Mouse (Mus musculus) kidney, adult 2 months (tissue): ENCODE data around the gene Olfr168. TPM values are rescaled to one million over a fixed set of nuclear protein-coding genes. Genes with fewer than 3 reads are reported as not detected.
"Not testable (repeated sequence)": the region's sequence is repeated elsewhere in the genome, so short reads cannot be mapped to it uniquely, and the experiment has no call there.

Experiments used
- DNase-seq: peaks from one replicate; pipeline ENCODE4 v3.0.0; 2021
- H3K27ac ChIP-seq: fragments of 200-500 bp; 2 replicates; pipeline ENCODE4 v1.5.1; 2012; ENCODE audit warnings: low read depth, low read length, control low read depth, inconsistent platforms; ENCODE audit not compliant: insufficient read depth
- H3K27me3 ChIP-seq: fragments of 200-500 bp; replicated peaks from 2 replicates; pipeline ENCODE4 v1.6.1; 2012; ENCODE audit warnings: mild to moderate bottlenecking, moderate library complexity, low read length, inconsistent platforms; ENCODE audit not compliant: control insufficient read depth, insufficient read depth
- H3K36me3 ChIP-seq: fragments of 200-500 bp; 2 replicates; pipeline ENCODE4 v1.6.1; 2012; ENCODE audit warnings: mild to moderate bottlenecking, moderate library complexity, low read length, inconsistent platforms; ENCODE audit not compliant: control insufficient read depth, insufficient read depth
- H3K4me1 ChIP-seq: fragments of 200-500 bp; 2 replicates; pipeline ENCODE4 v1.6.1; 2011; ENCODE audit warnings: low read length; ENCODE audit not compliant: control insufficient read depth, insufficient read depth
- H3K4me3 ChIP-seq: fragments of 200-500 bp; 2 replicates; pipeline ENCODE4 v1.5.1; 2011; ENCODE audit warnings: mild to moderate bottlenecking, low read depth, low read length, control low read depth; ENCODE audit not compliant: insufficient read depth
- CTCF ChIP-seq: fragments of 200-500 bp; conservative IDR thresholded peaks from 2 replicates; pipeline ENCODE4 v1.5.1; 2011; ENCODE audit warnings: low read depth, mild to moderate bottlenecking, control low read depth, low read length, moderate library complexity, mixed read lengths; ENCODE audit not compliant: insufficient read depth, insufficient read length
- POLR2A ChIP-seq: fragments of 200-500 bp; IDR thresholded peaks from one replicate; pipeline ENCODE4 v1.6.1; 2011; ENCODE audit warnings: low read depth, low read length, control low read depth
- WGBS: fragments of 180-500 bp; shearing (Covaris S2); methylation state at CpG from one replicate; pipeline ENCODE4 v1.1.7; 2018; 5-methylcytosine and 5-hydroxymethylcytosine counted together
- polyA plus RNA-seq: library from polyadenylated mRNA; depleted of rRNA; stranded (reverse); fragments of >200 nt; gene quantifications from 2 replicates; pipeline ENCODE4 v1.2.3, GENCODE M21; 2012; rRNA removed

Olfr168 gene
- not detected in 2 replicates for polyA plus RNA-seq

GRCm38 (mm10) chr16:19535455-19535854 lies at the start of gene Olfr168:
Olfr168 (minus strand) TSS chr16:19535555.
- Histone ChIP-seq H3K27ac (no peak within 1 kb of the TSS), H3K27me3 (no peaks in the 10 kb centered on the region), H3K4me3 (no peak within 1 kb of the TSS), H3K36me3 (no peaks in the 10 kb centered on the region), H3K4me1 (no peaks in the 10 kb centered on the region)
- no peak for TF ChIP-seq CTCF
- TF ChIP-seq POLR2A, result no peak
- DNase-seq, result no peak

- 89% methylated on average over 2 of the region's 2 CpGs for WGBS
- not testable (repeated sequence) for H3K4me1 ChIP-seq, DNase-seq, H3K27ac ChIP-seq, H3K27me3 ChIP-seq, H3K4me3 ChIP-seq, H3K36me3 ChIP-seq
Measured at GRCm38 (mm10) chr16:19571709-19572108, 36.4 kb upstream of the Olfr168 start, which contains the start of gene Olfr169. Olfr169 (minus strand) TSS chr16:19571809.

- H3K27ac ChIP-seq, H3K27me3 ChIP-seq, H3K4me1 ChIP-seq, H3K4me3 ChIP-seq, DNase-seq, H3K36me3 ChIP-seq: not testable (repeated sequence)
- WGBS, result 81% methylated on average over 7 of the region's 7 CpGs
Measured at GRCm38 (mm10) chr16:19553429-19553828, 18.1 kb upstream of the Olfr168 start.

- not testable (repeated sequence) for H3K36me3 ChIP-seq, H3K27ac ChIP-seq, H3K4me1 ChIP-seq, H3K4me3 ChIP-seq, H3K27me3 ChIP-seq
- WGBS, result 55% methylated on average over 3 of the region's 3 CpGs
- peak; percentile 33 for DNase-seq
Measured at GRCm38 (mm10) chr16:19552246-19552645, 16.9 kb upstream of the Olfr168 start.

GRCm38 (mm10) chr16:19522166-19522565 lies 13.2 kb downstream of the Olfr168 start, which contains the start of gene Olfr167:
Olfr167 (minus strand) TSS chr16:19522266.
- Histone ChIP-seq H3K36me3 (no peaks in the 10 kb centered on the region), H3K4me1 (no peaks in the 10 kb centered on the region), H3K4me3 (no peak within 1 kb of the TSS), H3K27ac (no peak within 1 kb of the TSS), H3K27me3 (no peaks in the 10 kb centered on the region)
- no peak for DNase-seq
- TF ChIP-seq POLR2A, result no peak
- TF ChIP-seq CTCF, result no peak
- 100% methylated on average over 2 of the region's 2 CpGs for WGBS

- Histone ChIP-seq H3K36me3 (no peaks in the 10 kb centered on the region), H3K4me3 (no peak within 1 kb of the TSS), H3K27ac (no peak within 1 kb of the TSS), H3K4me1 (no peaks in the 10 kb centered on the region), H3K27me3 (no peaks in the 10 kb centered on the region)
- TF ChIP-seq POLR2A (no peak), CTCF (no peak)
- no peak for DNase-seq
Measured at GRCm38 (mm10) chr16:19483394-19483793, 52.0 kb downstream of the Olfr168 start, which contains the start of gene Olfr166. Olfr166 (plus strand) TSS chr16:19483694.

Other genes starting within 250 kb of the Olfr168 start
- gene Olfr164, start 221.5 kb downstream of the Olfr168 start, polyA plus RNA-seq, result not detected in 2 replicates
- gene Olfr165, start 112.4 kb downstream of the Olfr168 start, polyA plus RNA-seq, result not detected in 2 replicates
- not detected in 2 replicates for gene Olfr166, start 51.9 kb downstream of the Olfr168 start, polyA plus RNA-seq
- gene Olfr167, start 13.3 kb downstream of the Olfr168 start, polyA plus RNA-seq, result not detected in 2 replicates
- not detected in 2 replicates for gene Olfr169, start 36.3 kb upstream of the Olfr168 start, polyA plus RNA-seq
- not detected in 2 replicates for gene Olfr170, start 76.3 kb upstream of the Olfr168 start, polyA plus RNA-seq
- gene Olfr171, start 94.4 kb upstream of the Olfr168 start, polyA plus RNA-seq, result not detected in 2 replicates
- 0.03 TPM in 1 of 2 replicates, not detected in the other for gene Lamp3, start 170.8 kb upstream of the Olfr168 start, polyA plus RNA-seq
- 0.15 and 0.84 TPM in 2 replicates for gene B3gnt5, start 224.7 kb upstream of the Olfr168 start, polyA plus RNA-seq